Mouse (Mus musculus) stomach, postnatal 0 days (tissue): ENCODE measurements around the gene Wdr72. TPM values are rescaled to one million over a fixed set of nuclear protein-coding genes. Genes with fewer than 3 reads are reported as not detected.

Experiments
- ATAC-seq: fragments of 200-750 bp; cut with Nextera tagmentation; 2 replicates; pipeline ENCODE4 v1.8.0; 2017; ENCODE audit not compliant: low FRiP score, low TSS enrichment
- DNase-seq: peaks from one replicate; pipeline ENCODE4 v3.0.0-alpha.2; 2016; ENCODE audit warnings: low spot score
- H3K27ac ChIP-seq: fragments of 300-500 bp; sonication (generic); replicated peaks from 2 replicates; pipeline ENCODE4 v1.5.1; 2014; ENCODE audit warnings: mild to moderate bottlenecking, control low read depth
- H3K27me3 ChIP-seq: fragments of 300-500 bp; sonication (generic); 2 replicates; pipeline ENCODE4 v1.6.1; 2014; ENCODE audit warnings: low read length; ENCODE audit not compliant: control insufficient read depth, insufficient read depth
- H3K36me3 ChIP-seq: fragments of 300-500 bp; sonication (generic); 2 replicates; pipeline ENCODE4 v1.6.1; 2014; ENCODE audit warnings: low read length, mixed read lengths; ENCODE audit not compliant: control insufficient read depth, insufficient read depth
- H3K4me1 ChIP-seq: fragments of 300-500 bp; sonication (generic); replicated peaks from 2 replicates; pipeline ENCODE4 v1.6.1; 2014; ENCODE audit warnings: antibody characterized with exemption; ENCODE audit not compliant: control insufficient read depth, insufficient read depth
- H3K4me2 ChIP-seq: fragments of 300-500 bp; sonication (generic); replicated peaks from 2 replicates; pipeline ENCODE4 v1.6.1; 2014; ENCODE audit warnings: low read depth, mild to moderate bottlenecking, control low read depth, moderate library complexity
- H3K4me3 ChIP-seq: fragments of 300-500 bp; sonication (generic); 2 replicates; pipeline ENCODE4 v1.5.1; 2014; ENCODE audit warnings: low read depth, low read length, control low read depth
- H3K9ac ChIP-seq: fragments of 300-500 bp; sonication (generic); 2 replicates; pipeline ENCODE4 v1.6.1; 2014; ENCODE audit warnings: mild to moderate bottlenecking, low read length, control low read depth, mixed read lengths
- H3K9me3 ChIP-seq: fragments of 300-500 bp; sonication (generic); 2 replicates; pipeline ENCODE4 v1.6.1; 2016; ENCODE audit warnings: low read length; ENCODE audit not compliant: control insufficient read depth
- CTCF ChIP-seq: IDR thresholded peaks from 2 replicates; pipeline ENCODE4 v1.5.1; 2016; ENCODE audit warnings: antibody characterized with exemption, low read depth, mild to moderate bottlenecking, moderate library complexity
- EP300 ChIP-seq: optimal IDR thresholded peaks from 2 replicates; pipeline ENCODE3; 2016; ENCODE audit warnings: antibody characterized with exemption
- WGBS: fragments of 180-500 bp; shearing (Covaris S2); extraction: QIAGEN DNeasy Blood & Tissue Kit; methylation state at CpG from one replicate; pipeline ENCODE4 v1.1.7; 2014; 5-methylcytosine and 5-hydroxymethylcytosine counted together
- polyA plus RNA-seq: library from polyadenylated mRNA; unstranded; fragments of >200 nt; fragmentation: Nextera tagmentation; extraction: Ambion mirVana; gene quantifications from 2 replicates; pipeline ENCODE4 v1.2.1, GENCODE M21; 2015

The Wdr72 gene
- 0.85 and 1.2 TPM in 2 replicates for polyA plus RNA-seq

DNA sequence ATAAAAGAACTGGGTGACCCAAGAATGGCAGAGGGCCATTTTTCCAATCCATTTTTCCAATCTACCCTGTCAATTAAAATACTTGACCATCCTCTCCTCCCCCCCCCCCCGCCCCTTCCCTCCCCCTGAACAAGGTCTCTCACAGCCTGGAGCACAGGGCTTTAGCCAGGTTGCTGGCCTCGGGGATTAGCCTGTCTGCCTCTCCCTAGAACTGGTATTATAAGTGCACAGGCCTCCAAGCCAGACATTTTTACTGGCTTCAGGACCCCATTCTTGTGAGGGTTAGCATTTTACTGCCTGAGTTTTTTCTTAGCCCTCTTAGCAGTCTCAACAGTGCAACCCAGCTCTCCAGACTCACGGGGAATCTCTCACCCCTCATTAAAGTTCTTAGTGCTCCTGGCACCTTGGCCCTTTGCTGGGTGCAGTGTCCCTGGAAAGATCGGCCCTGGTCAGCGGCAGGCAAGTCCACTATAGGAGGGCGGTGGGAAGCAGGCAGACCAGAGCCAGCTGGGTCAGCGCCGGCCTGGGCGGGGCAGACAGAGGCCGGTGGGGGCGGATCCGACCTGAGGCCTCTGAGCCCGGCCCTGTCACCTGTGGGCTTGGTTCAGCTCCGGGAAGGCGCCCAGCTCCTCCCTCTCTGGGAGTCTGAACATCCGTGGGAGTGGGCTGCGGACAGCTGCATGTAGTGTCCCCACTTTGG lies at the start of gene Wdr72:
TSS of gene Wdr72 (plus strand) at position 596 of the 700 bp plus-strand sequence.
- Histone ChIP-seq H3K9me3 (no peaks in the 10 kb centered on the region), H3K27ac (no peak within 1 kb of the TSS), H3K36me3 (no peaks in the 10 kb centered on the region), H3K9ac (peak within 1 kb of the TSS; percentile 5), H3K27me3 (no peaks in the 10 kb centered on the region), H3K4me1 (no peaks in the 10 kb centered on the region), H3K4me3 (peak within 1 kb of the TSS; percentile 20), H3K4me2 (peak within 1 kb of the TSS; percentile 64)
- WGBS: 4% methylated on average over 14 of the region's 17 CpGs
- TF ChIP-seq CTCF (no peak), EP300 (no peak)
- peak; percentile 72 for DNase-seq
- peak; percentile 89 for ATAC-seq

DNA sequence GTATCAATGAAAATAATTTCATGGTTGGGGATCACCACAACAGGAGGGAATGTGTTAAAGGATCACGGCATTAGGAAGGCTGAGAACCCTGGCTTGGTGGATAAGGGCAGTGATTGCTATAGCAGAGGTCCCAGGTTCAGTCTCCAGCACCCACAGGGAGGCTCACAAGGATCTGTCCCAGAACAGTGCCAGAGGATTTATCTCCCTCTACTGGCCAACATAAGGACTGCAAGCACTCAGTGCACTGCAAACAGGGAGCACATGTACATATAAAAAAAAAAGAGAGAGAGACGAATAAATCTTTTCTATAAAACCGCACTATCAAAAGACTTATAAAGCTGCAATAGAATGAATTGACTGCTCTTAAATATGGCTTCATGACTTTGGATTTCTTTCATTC lies 43.9 kb upstream of the Wdr72 start:
- no peak overlapping the region for H3K9ac ChIP-seq
- no peak overlapping the region for H3K27ac ChIP-seq
- DNase-seq: no peak
- peak; percentile 60 for TF ChIP-seq CTCF
- TF ChIP-seq EP300: no peak
- no peak overlapping the region for H3K4me2 ChIP-seq
- no peaks in the 10 kb centered on the region for H3K36me3 ChIP-seq
- WGBS: 74% methylated on average over 3 of the region's 3 CpGs
- H3K27me3 ChIP-seq: no peaks in the 10 kb centered on the region
- no peak for ATAC-seq
- H3K4me1 ChIP-seq: no peaks in the 10 kb centered on the region
- H3K4me3 ChIP-seq: no peak overlapping the region
- no peaks in the 10 kb centered on the region for H3K9me3 ChIP-seq

DNA sequence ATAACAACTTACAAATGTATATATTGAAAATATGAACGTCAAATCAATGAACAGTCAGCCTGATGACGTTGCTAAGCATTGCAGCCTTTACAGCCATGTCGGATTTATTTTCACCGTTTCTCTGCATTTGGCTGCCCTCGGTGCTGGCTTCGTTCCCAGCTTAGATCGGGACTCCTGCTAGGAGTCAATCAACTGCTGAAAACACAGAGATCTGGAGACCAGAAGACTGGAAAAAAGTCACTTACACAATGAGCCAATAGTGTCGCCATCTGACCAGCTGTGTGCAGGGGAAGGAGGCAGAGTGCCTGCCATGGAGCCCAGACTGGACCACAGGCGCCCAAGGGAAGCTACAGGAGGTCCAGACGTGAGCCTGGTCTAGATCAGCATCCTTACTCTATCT lies 43.4 kb upstream of the Wdr72 start:
- Histone ChIP-seq H3K4me2 (no peak overlapping the region), H3K36me3 (no peaks in the 10 kb centered on the region), H3K9ac (no peak overlapping the region), H3K27me3 (no peaks in the 10 kb centered on the region), H3K4me3 (no peak overlapping the region), H3K4me1 (no peaks in the 10 kb centered on the region), H3K9me3 (no peaks in the 10 kb centered on the region), H3K27ac (no peak overlapping the region)
- ATAC-seq (no peak), DNase-seq (no peak)
- no peak for TF ChIP-seq CTCF
- TF ChIP-seq EP300: no peak
- 60% methylated on average over 10 of the region's 10 CpGs for WGBS

DNA sequence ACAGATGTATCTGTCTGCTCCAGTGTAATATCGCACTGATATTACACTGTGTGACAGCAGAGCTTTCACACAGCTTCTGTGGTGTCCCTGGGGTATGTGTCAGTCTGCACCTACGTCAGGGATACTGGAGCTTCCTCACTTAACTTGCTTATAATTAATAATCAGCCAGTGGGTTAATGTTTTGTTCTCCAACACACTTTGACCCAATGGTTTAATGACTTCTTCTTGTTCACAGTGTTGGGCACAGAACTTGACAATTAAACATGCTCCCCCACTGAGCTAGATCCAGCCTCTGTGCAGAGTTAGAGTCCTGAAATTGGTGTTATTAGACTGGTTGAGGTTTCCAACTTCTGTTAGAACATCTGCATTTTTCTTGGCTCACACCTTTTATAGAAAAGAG lies 34.2 kb upstream of the Wdr72 start:
- DNase-seq (no peak), ATAC-seq (no peak)
- WGBS: 78% methylated on average over 2 of the region's 2 CpGs
- H3K4me1 ChIP-seq: no peaks in the 10 kb centered on the region
- no peaks in the 10 kb centered on the region for H3K9me3 ChIP-seq
- H3K9ac ChIP-seq: no peak overlapping the region
- H3K27me3 ChIP-seq: no peaks in the 10 kb centered on the region
- no peak for TF ChIP-seq CTCF
- TF ChIP-seq EP300: no peak
- H3K4me3 ChIP-seq: no peak overlapping the region
- no peaks in the 10 kb centered on the region for H3K36me3 ChIP-seq
- H3K4me2 ChIP-seq: no peak overlapping the region
- H3K27ac ChIP-seq: no peak overlapping the region

DNA sequence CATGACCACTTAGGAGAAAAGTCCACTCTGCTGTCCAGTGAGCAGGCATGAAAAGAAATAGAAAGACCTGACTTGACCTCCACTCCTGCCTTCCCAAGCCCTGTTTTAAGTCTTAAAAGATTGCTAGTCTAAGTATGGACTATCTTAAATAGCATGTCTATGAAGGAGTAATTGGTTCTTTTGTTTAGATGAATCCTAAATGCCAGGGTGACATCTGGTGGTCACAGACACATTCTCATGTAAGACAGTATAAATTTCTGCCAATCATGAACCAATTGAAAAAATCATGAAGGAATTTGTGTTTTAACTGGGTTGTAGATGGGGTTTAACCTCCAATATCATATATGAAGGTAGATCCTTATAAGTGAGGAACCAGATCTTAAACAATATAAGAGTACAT lies 31.7 kb upstream of the Wdr72 start:
- Histone ChIP-seq H3K27me3 (no peaks in the 10 kb centered on the region), H3K4me3 (no peak overlapping the region), H3K27ac (no peak overlapping the region), H3K36me3 (no peaks in the 10 kb centered on the region), H3K9me3 (no peaks in the 10 kb centered on the region), H3K9ac (no peak overlapping the region), H3K4me2 (no peak overlapping the region), H3K4me1 (no peaks in the 10 kb centered on the region)
- no peak for DNase-seq
- TF ChIP-seq EP300 (no peak), CTCF (peak; percentile 52)
- ATAC-seq: no peak

DNA sequence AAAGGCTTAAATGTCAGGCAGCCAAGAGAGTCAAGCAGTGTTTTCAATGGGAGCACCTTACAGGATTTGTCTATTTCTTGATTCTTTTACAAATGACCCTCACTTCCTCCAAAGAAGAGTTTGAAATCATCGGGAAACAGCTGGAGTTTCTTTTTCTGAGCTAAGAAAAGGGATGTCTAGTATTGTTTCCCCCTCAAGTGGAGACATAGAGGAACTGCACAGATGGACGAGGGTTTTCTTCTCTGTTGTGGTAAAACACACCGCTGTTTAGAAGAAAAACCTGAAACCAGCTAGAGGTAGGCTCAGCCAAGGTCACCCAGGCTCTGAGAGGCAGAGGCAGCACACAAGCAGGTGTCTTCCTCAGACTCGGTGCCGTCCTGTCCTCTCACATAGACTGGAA lies 29.9 kb upstream of the Wdr72 start:
- Histone ChIP-seq H3K36me3 (no peaks in the 10 kb centered on the region), H3K27me3 (no peaks in the 10 kb centered on the region), H3K4me3 (no peak overlapping the region), H3K27ac (no peak overlapping the region), H3K4me1 (no peaks in the 10 kb centered on the region), H3K9me3 (no peaks in the 10 kb centered on the region), H3K4me2 (no peak overlapping the region), H3K9ac (no peak overlapping the region)
- DNase-seq (no peak), ATAC-seq (no peak)
- TF ChIP-seq EP300 (no peak), CTCF (peak; percentile 76)
- 33% methylated on average over 5 of the region's 5 CpGs for WGBS
